Mouse (Mus musculus) olfactory bulb, adult 2 months (tissue): Measurements from ENCODE around the gene Cyp46a1. TPM values are rescaled to one million over a fixed set of nuclear protein-coding genes. Genes with fewer than 3 reads are reported as not detected.

Source experiments
- H3K27ac ChIP-seq: fragments of 200-500 bp; 2 replicates; pipeline ENCODE4 v1.5.1; 2012; ENCODE audit warnings: low read depth, low read length; ENCODE audit not compliant: insufficient read depth
- H3K4me1 ChIP-seq: fragments of 200-500 bp; 2 replicates; pipeline ENCODE4 v1.6.1; 2012; ENCODE audit warnings: low read length; ENCODE audit not compliant: control insufficient read depth, insufficient read depth
- H3K4me3 ChIP-seq: fragments of 200-500 bp; 2 replicates; pipeline ENCODE4 v1.5.1; 2012; ENCODE audit warnings: mild to moderate bottlenecking, low read depth, low read length, moderate library complexity; ENCODE audit not compliant: insufficient read depth
- CTCF ChIP-seq: fragments of 200-500 bp; IDR thresholded peaks from 2 replicates; pipeline ENCODE4 v1.5.1; 2012; ENCODE audit warnings: low read depth, mild to moderate bottlenecking, low read length, moderate library complexity; ENCODE audit not compliant: insufficient read depth
- POLR2A ChIP-seq: fragments of 200-500 bp; IDR thresholded peaks from 2 replicates; pipeline ENCODE4 v1.6.1; 2012; ENCODE audit warnings: mild to moderate bottlenecking, low read depth, low read length, moderate library complexity; ENCODE audit not compliant: insufficient read depth
- WGBS: fragments of 180-500 bp; shearing (Covaris S2); methylation state at CpG from one replicate; pipeline ENCODE4 v1.1.7; 2018; 5-methylcytosine and 5-hydroxymethylcytosine counted together
- polyA plus RNA-seq: library from polyadenylated mRNA; stranded (reverse); fragments of >200 nt; gene quantifications from 2 replicates; pipeline ENCODE4 v1.2.4, GENCODE M21; 2012; ENCODE audit warnings: low replicate concordance; ENCODE audit not compliant: missing spikeins, insufficient read depth, insufficient read length

Cyp46a1 gene
- polyA plus RNA-seq, 1 experiment: not detected

- TF ChIP-seq POLR2A: no peak
- TF ChIP-seq CTCF: no peak
Measured at GRCm38 (mm10) chr12:108389718-108390117, 55.5 kb downstream of the Cyp46a1 start.

GRCm38 (mm10) chr12:108392254-108393044, 58.3 kb downstream of the Cyp46a1 start:
- H3K4me3 ChIP-seq: no peak overlapping the region
- WGBS: 72% methylated on average over 12 of the region's 12 CpGs
- no peak for TF ChIP-seq POLR2A
- TF ChIP-seq CTCF: no peak
- no peak overlapping the region for H3K27ac ChIP-seq
- H3K4me1 ChIP-seq: peaks cover 16% of the 10 kb centered on the region

More at GRCm38 (mm10) chr12:108389718-108390117, 55.5 kb downstream of the Cyp46a1 start:
- 73% methylated on average over 3 of the region's 3 CpGs for WGBS
- H3K4me3 ChIP-seq: no peak overlapping the region
- no peak overlapping the region for H3K27ac ChIP-seq
- peaks cover 19% of the 10 kb centered on the region for H3K4me1 ChIP-seq

- H3K27ac ChIP-seq: no peak overlapping the region
- H3K4me3 ChIP-seq: no peak overlapping the region
- TF ChIP-seq CTCF: no peak
- no peak for TF ChIP-seq POLR2A
- WGBS: 81% methylated on average over 4 of the region's 4 CpGs
- H3K4me1 ChIP-seq: peaks cover 16% of the 10 kb centered on the region
Measured at GRCm38 (mm10) chr12:108393082-108393481, 58.9 kb downstream of the Cyp46a1 start.

GRCm38 (mm10) chr12:108393637-108394036, 59.5 kb downstream of the Cyp46a1 start:
- H3K27ac ChIP-seq: no peak overlapping the region
- no peak overlapping the region for H3K4me3 ChIP-seq
- TF ChIP-seq CTCF: no peak
- TF ChIP-seq POLR2A: no peak
- H3K4me1 ChIP-seq: peaks cover 16% of the 10 kb centered on the region
- 75% methylated on average over 4 of the region's 4 CpGs for WGBS

- H3K4me3 ChIP-seq: no peak overlapping the region
- H3K4me1 ChIP-seq: peaks cover 16% of the 10 kb centered on the region
- no peak overlapping the region for H3K27ac ChIP-seq
- WGBS: 92% methylated on average over 17 of the region's 17 CpGs
- no peak for TF ChIP-seq CTCF
- no peak for TF ChIP-seq POLR2A
Measured at GRCm38 (mm10) chr12:108394534-108395284, 60.5 kb downstream of the Cyp46a1 start.

- no peak overlapping the region for H3K27ac ChIP-seq
Measured at GRCm38 (mm10) chr12:108395285-108395660, 61.1 kb downstream of the Cyp46a1 start.

GRCm38 (mm10) chr12:108396081-108396947, 62.1 kb downstream of the Cyp46a1 start:
- H3K27ac ChIP-seq: no peak overlapping the region
- WGBS: 65% methylated on average over 11 of the region's 11 CpGs
- peaks cover 16% of the 10 kb centered on the region for H3K4me1 ChIP-seq
- H3K4me3 ChIP-seq: no peak overlapping the region
- TF ChIP-seq CTCF (no peak), POLR2A (no peak)

More at GRCm38 (mm10) chr12:108395285-108395660, 61.1 kb downstream of the Cyp46a1 start:
- TF ChIP-seq CTCF: no peak
- TF ChIP-seq POLR2A: no peak
- no peak overlapping the region for H3K4me3 ChIP-seq
- WGBS: 80% methylated on average over 6 of the region's 6 CpGs
- peaks cover 16% of the 10 kb centered on the region for H3K4me1 ChIP-seq

GRCm38 (mm10) chr12:108398681-108399080, 64.5 kb downstream of the Cyp46a1 start:
- 92% methylated on average over 7 of the region's 7 CpGs for WGBS
- Histone ChIP-seq H3K27ac (no peak overlapping the region), H3K4me3 (no peak overlapping the region), H3K4me1 (peaks cover 8% of the 10 kb centered on the region)
- no peak for TF ChIP-seq POLR2A
- no peak for TF ChIP-seq CTCF

GRCm38 (mm10) chr12:108399191-108399590, 65.0 kb downstream of the Cyp46a1 start:
- TF ChIP-seq CTCF (no peak), POLR2A (no peak)
- WGBS: 91% methylated on average over 8 of the region's 8 CpGs
- Histone ChIP-seq H3K27ac (no peak overlapping the region), H3K4me1 (peaks cover 8% of the 10 kb centered on the region), H3K4me3 (no peak overlapping the region)
